Mouse (Mus musculus) heart, postnatal 0 days (tissue): ENCODE results near the gene Bcas3.

Source experiments
- CTCF ChIP-seq: IDR thresholded peaks from 2 replicates; pipeline ENCODE4 v1.5.1; 2016; ENCODE audit warnings: antibody characterized with exemption, control low read depth, low read depth
- EP300 ChIP-seq: IDR thresholded peaks from 2 replicates; pipeline ENCODE4 v1.6.1; 2016; ENCODE audit warnings: antibody characterized with exemption, low read depth

- TF ChIP-seq CTCF (no peak), EP300 (no peak)
Measured at GRCm38 (mm10) chr11:85805779-85806178, 452.8 kb downstream of the Bcas3 start.
